Mouse (Mus musculus): ENCODE results near the gene Parp1. TPM values are rescaled to one million over a fixed set of nuclear protein-coding genes. Genes with fewer than 3 reads are reported as not detected.

Parp1 gene
- polyA plus RNA-seq, 1 experiment: 307 TPM

DNA sequence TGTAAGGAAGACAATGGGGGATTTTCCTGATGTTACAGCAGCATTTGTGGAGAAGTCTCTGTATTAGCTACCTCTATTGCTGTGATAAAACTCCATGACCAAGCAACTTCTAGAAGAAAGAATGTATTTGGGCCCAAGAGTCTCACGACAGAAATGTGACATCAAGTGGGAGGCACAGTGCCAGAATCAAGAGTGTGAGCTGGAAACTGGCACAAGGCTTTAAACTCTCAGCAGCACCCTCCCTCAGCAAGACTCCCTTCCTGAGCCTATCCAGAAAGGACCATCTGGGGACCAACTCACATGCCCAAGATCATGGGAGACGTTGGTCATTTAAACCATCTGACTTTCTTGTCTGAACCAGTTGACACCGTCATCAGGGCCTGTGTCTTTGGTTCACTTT, 7.8 kb downstream of the Parp1 start:
- TF ChIP-seq CTCF (IDR thresholded peaks at IDR 0.05; ENCODE audit: low read depth, low read length) (no peak), POLR2A (IDR thresholded peaks at IDR 0.05; ENCODE audit: insufficient read depth, low read length) (no peak), EP300 (IDR thresholded peaks at IDR 0.05; ENCODE audit: insufficient read depth, low read depth, low read length) (no peak)
- H3K4me1 ChIP-seq (ENCODE audit: control insufficient read depth, insufficient read depth, low read length): peaks cover 7% of the 10 kb centered on the region
- no peak overlapping the region for H3K27ac ChIP-seq (ENCODE audit: insufficient read depth, low read length)
- no peaks in the 10 kb centered on the region for H3K27me3 ChIP-seq (ENCODE audit: control insufficient read depth, insufficient read depth, low read length, poor library complexity, severe bottlenecking)
- no peak overlapping the region for H3K9ac ChIP-seq (ENCODE audit: low read depth, poor library complexity, severe bottlenecking)
- no peak overlapping the region for H3K4me3 ChIP-seq (ENCODE audit: low read depth, low read length)
- peaks cover 66% of the 10 kb centered on the region for H3K36me3 ChIP-seq (ENCODE audit: control insufficient read depth, insufficient read depth, low read length, poor library complexity, severe bottlenecking)
- no peaks in the 10 kb centered on the region for H3K9me3 ChIP-seq (replicated peaks; ENCODE audit: control insufficient read depth, insufficient read depth, low read length, poor library complexity, severe bottlenecking)

DNA sequence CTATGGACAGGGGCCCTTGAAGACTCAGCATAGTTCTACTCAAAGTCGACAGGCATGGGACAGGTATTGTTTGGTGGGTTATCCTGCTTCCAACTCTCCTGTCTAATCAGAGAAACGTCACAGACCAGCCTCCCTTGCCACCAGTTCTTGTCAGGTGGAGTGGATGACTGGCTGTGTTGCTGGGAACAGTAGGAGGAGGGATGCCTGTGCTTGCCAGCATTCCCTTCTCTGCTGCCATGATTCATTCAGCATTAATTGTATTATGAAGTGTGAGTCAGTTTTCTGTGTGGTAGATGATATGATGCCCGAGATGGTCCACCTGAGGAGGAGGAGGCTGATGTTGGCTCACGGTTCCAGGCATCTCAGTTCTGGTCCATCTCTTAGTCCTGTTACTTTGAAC, 9.1 kb downstream of the Parp1 start:
- H3K4me1 ChIP-seq (ENCODE audit: control insufficient read depth, insufficient read depth, low read length): peaks cover 5% of the 10 kb centered on the region
- H3K27ac ChIP-seq (ENCODE audit: insufficient read depth, low read length): no peak overlapping the region
- H3K9ac ChIP-seq (ENCODE audit: low read depth, poor library complexity, severe bottlenecking): no peak overlapping the region
- peaks cover 79% of the 10 kb centered on the region for H3K36me3 ChIP-seq (ENCODE audit: control insufficient read depth, insufficient read depth, low read length, poor library complexity, severe bottlenecking)
- H3K4me3 ChIP-seq (ENCODE audit: low read depth, low read length): no peak overlapping the region
- no peaks in the 10 kb centered on the region for H3K27me3 ChIP-seq (ENCODE audit: control insufficient read depth, insufficient read depth, low read length, poor library complexity, severe bottlenecking)
- TF ChIP-seq POLR2A (IDR thresholded peaks at IDR 0.05; ENCODE audit: insufficient read depth, low read length): no peak
- TF ChIP-seq CTCF (IDR thresholded peaks at IDR 0.05; ENCODE audit: low read depth, low read length): no peak
- no peak for TF ChIP-seq EP300 (IDR thresholded peaks at IDR 0.05; ENCODE audit: insufficient read depth, low read depth, low read length)
- H3K9me3 ChIP-seq (replicated peaks; ENCODE audit: control insufficient read depth, insufficient read depth, low read length, poor library complexity, severe bottlenecking): no peaks in the 10 kb centered on the region

DNA sequence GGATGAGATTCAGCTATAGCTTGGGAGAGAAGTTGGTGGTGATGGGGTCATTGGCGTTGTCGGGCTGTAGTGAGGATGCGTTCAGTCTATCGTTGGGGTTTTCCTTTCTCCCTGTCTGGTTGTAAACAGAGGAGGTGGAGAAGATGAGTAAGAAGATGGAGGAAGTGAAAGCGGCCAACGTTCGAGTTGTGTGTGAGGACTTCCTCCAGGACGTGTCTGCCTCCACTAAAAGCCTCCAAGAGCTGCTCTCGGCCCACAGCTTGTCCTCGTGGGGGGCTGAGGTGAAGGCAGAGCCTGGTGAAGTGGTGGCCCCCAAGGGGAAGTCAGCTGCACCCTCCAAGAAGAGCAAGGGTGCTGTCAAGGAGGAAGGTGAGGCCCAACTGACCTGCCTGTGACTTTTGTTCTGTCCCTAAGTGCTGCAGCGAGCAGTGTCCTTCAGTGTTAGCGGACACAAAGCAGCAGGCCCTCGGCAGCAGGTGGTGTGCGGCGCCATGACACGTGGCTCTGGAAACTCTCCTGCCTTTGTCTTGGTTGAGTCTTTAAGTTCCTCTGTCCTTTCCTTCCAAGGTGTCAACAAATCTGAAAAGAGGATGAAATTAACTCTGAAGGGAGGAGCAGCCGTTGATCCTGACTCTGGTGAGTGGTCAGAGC, 19.2 kb downstream of the Parp1 start:
- Histone ChIP-seq H3K27me3 (ENCODE audit: control insufficient read depth, insufficient read depth, low read length, poor library complexity, severe bottlenecking) (no peaks in the 10 kb centered on the region), H3K4me3 (ENCODE audit: low read depth, low read length) (no peak overlapping the region), H3K27ac (ENCODE audit: insufficient read depth, low read length) (no peak overlapping the region), H3K4me1 (ENCODE audit: control insufficient read depth, insufficient read depth, low read length) (no peaks in the 10 kb centered on the region), H3K9me3 (replicated peaks; ENCODE audit: control insufficient read depth, insufficient read depth, low read length, poor library complexity, severe bottlenecking) (no peaks in the 10 kb centered on the region), H3K36me3 (ENCODE audit: control insufficient read depth, insufficient read depth, low read length, poor library complexity, severe bottlenecking) (peaks cover 98% of the 10 kb centered on the region), H3K9ac (ENCODE audit: low read depth, poor library complexity, severe bottlenecking) (no peak overlapping the region)
- TF ChIP-seq POLR2A (IDR thresholded peaks at IDR 0.05; ENCODE audit: insufficient read depth, low read length) (no peak), CTCF (IDR thresholded peaks at IDR 0.05; ENCODE audit: low read depth, low read length) (no peak), EP300 (IDR thresholded peaks at IDR 0.05; ENCODE audit: insufficient read depth, low read depth, low read length) (no peak)

DNA sequence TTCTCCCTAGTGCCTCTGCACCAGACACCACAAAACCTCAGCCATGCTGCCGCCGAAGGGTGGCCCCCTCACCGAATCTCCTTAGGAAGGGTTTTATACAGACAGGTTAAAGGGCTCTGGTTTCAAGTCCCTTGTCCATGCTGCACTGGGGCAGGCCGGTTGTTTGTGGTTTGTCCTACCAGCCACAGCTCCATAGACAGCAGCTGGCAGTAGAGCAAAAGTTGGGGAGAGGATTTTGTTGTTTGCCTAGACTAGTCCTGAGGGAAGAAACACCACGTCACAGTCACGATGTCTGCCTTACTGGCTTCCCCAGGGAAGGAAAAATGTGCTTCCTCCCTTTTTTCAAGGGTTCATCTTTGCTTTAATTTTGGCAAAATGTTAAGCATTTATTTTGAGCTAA, 31.9 kb downstream of the Parp1 start:
- no peak overlapping the region for H3K4me3 ChIP-seq (ENCODE audit: low read depth, low read length)
- H3K9ac ChIP-seq (ENCODE audit: low read depth, poor library complexity, severe bottlenecking): no peak overlapping the region
- TF ChIP-seq POLR2A (IDR thresholded peaks at IDR 0.05; ENCODE audit: insufficient read depth, low read length) (no peak), EP300 (IDR thresholded peaks at IDR 0.05; ENCODE audit: insufficient read depth, low read depth, low read length) (no peak), CTCF (IDR thresholded peaks at IDR 0.05; ENCODE audit: low read depth, low read length) (no peak)
- no peaks in the 10 kb centered on the region for H3K4me1 ChIP-seq (ENCODE audit: control insufficient read depth, insufficient read depth, low read length)
- H3K36me3 ChIP-seq (ENCODE audit: control insufficient read depth, insufficient read depth, low read length, poor library complexity, severe bottlenecking): peaks cover 60% of the 10 kb centered on the region
- H3K9me3 ChIP-seq (replicated peaks; ENCODE audit: control insufficient read depth, insufficient read depth, low read length, poor library complexity, severe bottlenecking): no peaks in the 10 kb centered on the region
- no peaks in the 10 kb centered on the region for H3K27me3 ChIP-seq (ENCODE audit: control insufficient read depth, insufficient read depth, low read length, poor library complexity, severe bottlenecking)
- H3K27ac ChIP-seq (ENCODE audit: insufficient read depth, low read length): no peak overlapping the region

DNA sequence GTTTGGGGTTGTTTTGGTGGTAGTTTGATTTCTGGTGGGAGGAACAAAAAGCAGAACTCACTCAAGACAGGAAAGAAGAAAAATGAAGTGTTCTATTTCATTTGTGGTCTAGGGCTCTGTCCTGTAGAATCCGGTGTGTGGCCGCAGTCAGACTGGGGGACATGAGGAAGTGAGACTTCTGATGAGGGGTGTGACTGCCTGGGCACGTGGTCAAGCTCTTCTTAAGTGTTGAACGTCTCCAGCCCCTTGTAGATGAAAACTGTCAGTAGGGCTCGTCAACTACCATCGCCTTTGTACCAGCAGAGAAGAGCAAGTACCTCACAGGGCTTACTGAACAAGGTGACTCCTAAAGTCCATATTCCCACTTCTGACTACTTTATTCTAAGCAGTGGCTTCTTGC, 33.1 kb downstream of the Parp1 start:
- Histone ChIP-seq H3K9me3 (replicated peaks; ENCODE audit: control insufficient read depth, insufficient read depth, low read length, poor library complexity, severe bottlenecking) (no peaks in the 10 kb centered on the region), H3K4me3 (ENCODE audit: low read depth, low read length) (no peak overlapping the region), H3K4me1 (ENCODE audit: control insufficient read depth, insufficient read depth, low read length) (peaks cover 2% of the 10 kb centered on the region), H3K9ac (ENCODE audit: low read depth, poor library complexity, severe bottlenecking) (no peak overlapping the region), H3K36me3 (ENCODE audit: control insufficient read depth, insufficient read depth, low read length, poor library complexity, severe bottlenecking) (peaks cover 50% of the 10 kb centered on the region), H3K27me3 (ENCODE audit: control insufficient read depth, insufficient read depth, low read length, poor library complexity, severe bottlenecking) (no peaks in the 10 kb centered on the region), H3K27ac (ENCODE audit: insufficient read depth, low read length) (no peak overlapping the region)
- TF ChIP-seq EP300 (IDR thresholded peaks at IDR 0.05; ENCODE audit: insufficient read depth, low read depth, low read length): no peak
- TF ChIP-seq POLR2A (IDR thresholded peaks at IDR 0.05; ENCODE audit: insufficient read depth, low read length): no peak
- no peak for TF ChIP-seq CTCF (IDR thresholded peaks at IDR 0.05; ENCODE audit: low read depth, low read length)

DNA sequence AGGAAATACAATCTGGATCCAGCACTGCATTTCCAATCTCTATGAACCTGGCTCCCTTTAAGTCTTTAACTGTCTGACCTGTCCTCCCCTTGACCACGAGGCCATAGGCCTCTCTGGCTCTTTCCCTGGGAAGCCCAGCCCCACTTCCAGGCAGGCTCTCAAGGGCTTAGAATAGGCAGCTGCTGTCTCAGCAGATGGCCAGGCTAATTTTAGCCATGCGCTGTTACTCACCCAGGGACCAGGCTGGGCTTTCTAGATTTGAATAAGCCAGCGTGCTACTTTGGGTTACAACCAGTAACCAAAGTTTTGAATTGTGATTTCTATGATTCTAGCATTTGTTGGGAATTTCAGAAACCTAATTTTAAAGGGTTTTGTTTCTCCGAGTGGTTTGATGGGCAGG, 35.9 kb downstream of the Parp1 start:
- Histone ChIP-seq H3K27me3 (ENCODE audit: control insufficient read depth, insufficient read depth, low read length, poor library complexity, severe bottlenecking) (no peaks in the 10 kb centered on the region), H3K36me3 (ENCODE audit: control insufficient read depth, insufficient read depth, low read length, poor library complexity, severe bottlenecking) (peaks cover 26% of the 10 kb centered on the region), H3K4me1 (ENCODE audit: control insufficient read depth, insufficient read depth, low read length) (peaks cover 2% of the 10 kb centered on the region), H3K9ac (ENCODE audit: low read depth, poor library complexity, severe bottlenecking) (no peak overlapping the region), H3K27ac (ENCODE audit: insufficient read depth, low read length) (no peak overlapping the region), H3K9me3 (replicated peaks; ENCODE audit: control insufficient read depth, insufficient read depth, low read length, poor library complexity, severe bottlenecking) (no peaks in the 10 kb centered on the region), H3K4me3 (ENCODE audit: low read depth, low read length) (no peak overlapping the region)
- no peak for TF ChIP-seq EP300 (IDR thresholded peaks at IDR 0.05; ENCODE audit: insufficient read depth, low read depth, low read length)
- no peak for TF ChIP-seq CTCF (IDR thresholded peaks at IDR 0.05; ENCODE audit: low read depth, low read length)
- no peak for TF ChIP-seq POLR2A (IDR thresholded peaks at IDR 0.05; ENCODE audit: insufficient read depth, low read length)

All from ES-Bruce4 (cell line).